Mouse (Mus musculus): Measurements from ENCODE around the gene Prkaca.

Prkaca gene

DNA sequence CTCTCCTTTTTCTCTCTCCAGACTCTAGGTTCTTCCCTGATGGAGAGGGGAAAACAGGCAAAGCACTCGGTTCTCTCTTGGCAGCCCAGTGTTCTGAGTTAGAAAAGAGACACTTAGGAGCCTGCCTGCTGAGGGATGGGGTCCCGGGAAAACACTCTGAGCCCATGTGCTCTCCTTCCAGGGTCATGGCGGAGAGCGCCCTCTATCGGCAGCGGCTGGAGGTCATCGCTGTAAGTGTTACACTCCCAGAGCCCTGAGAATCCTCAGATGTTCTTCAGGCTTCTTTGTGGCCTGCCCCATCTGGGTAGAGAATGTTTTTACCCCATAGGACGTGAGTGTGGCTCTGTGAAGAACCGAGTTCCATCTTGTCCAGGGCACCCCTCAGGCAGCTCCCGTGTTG is 51.4 kb downstream of the Prkaca start:
- no peak for ATAC-seq (ENCODE audit: insufficient number of reproducible peaks, low FRiP score, low TSS enrichment)

DNA sequence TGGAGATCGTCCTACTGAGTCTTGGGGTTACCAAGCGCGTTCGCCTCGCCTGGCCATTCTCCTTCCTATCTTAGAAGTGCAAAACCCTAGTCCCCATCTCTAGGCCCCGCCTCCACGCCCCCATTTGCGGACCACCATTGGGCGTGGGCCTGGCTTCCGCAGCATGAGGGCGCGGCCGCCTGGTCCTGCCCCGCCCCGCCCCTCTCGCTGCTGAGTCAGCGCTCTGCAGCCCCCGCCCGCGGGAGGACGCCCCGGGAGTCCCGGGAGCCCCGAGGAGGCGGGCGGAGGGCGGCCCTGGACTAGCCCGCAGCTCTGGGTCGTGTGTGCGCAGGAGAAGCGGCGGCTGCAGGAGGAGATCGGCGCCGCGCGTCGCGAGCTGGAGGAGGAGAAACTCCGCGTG is 53.1 kb downstream of the Prkaca start:
- no peak for ATAC-seq (ENCODE audit: insufficient number of reproducible peaks, low FRiP score, low TSS enrichment)

DNA sequence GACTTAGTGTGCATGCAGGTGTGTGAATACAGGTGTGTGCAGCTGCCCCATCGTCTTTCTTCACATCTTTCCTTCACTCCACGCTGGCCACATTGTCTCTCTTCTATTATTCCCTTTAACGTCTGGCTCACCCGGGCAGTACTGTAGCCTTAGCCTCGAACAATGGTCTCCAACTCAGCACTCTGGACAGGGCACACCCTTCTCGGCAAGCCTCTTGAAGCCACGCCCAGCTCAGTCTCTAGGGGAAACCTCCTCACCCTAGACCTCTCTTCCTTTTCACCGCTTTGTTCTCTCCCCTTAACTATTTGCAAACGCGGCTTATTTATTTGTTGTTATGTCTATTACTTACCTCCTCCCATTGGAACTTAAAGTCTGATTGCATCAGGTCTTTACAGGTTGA is 54.7 kb downstream of the Prkaca start:
- ATAC-seq (ENCODE audit: insufficient number of reproducible peaks, low FRiP score, low TSS enrichment) = no peak

DNA sequence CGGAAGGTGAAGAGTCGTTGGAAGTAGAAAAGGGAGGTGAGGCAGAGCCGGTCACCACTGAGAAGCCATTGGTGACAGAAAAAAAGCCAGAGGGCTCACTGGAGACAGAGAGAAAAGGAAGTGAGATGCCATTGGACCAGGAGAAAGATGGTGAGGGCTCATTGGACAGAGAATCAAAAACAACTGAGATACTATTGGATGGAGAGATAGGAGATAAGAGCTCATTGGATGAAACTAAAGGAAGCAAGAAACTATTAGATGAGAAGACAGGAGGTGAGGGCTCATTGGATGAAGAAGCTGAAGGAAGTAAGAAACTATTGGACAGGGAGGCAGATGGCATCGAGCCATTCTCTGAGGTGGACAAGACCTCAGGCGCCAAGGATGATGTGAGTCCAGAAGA is 56.5 kb downstream of the Prkaca start:
- ATAC-seq (ENCODE audit: insufficient number of reproducible peaks, low FRiP score, low TSS enrichment) = no peak

DNA sequence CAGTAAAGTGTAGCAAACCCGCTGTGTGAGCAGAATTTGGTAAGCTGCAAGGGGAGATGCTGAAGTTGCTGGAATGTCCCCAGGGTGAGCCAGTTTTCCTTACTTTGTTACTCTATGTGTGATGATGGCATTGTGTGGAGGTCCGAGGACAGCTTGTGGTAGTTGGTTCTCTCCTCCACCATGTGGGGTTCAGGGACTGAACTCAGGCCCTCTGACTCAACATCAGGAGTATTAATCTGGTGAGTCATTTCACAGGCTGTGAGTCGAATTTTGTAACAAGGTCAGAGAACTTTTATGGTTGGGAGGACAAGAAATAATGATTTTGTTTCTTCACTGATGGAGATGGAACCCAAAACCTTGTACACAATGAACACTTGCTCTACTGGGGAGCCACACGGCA is 60.0 kb downstream of the Prkaca start:
- no peak for ATAC-seq (ENCODE audit: insufficient number of reproducible peaks, low FRiP score, low TSS enrichment)

DNA sequence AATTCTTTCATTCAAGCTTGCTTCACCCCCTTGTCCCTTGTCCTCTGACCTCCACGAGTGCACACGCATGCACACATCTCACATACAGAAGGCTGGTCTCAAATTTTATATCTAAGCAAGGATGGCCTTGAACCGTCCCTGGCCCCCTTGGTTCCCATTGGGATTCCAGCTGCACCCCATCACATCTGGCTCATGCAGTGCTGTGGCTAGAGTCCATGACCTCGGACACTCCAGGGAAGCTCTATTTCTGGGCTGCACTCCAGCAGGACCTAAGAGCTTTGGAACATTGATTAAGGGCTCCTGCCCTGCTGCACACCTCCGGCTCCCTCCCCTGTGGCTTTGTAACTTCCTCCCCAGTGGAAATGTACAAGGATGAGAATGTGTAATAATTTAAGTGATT is 65.2 kb downstream of the Prkaca start:
- ATAC-seq (ENCODE audit: insufficient number of reproducible peaks, low FRiP score, low TSS enrichment) = no peak

DNA sequence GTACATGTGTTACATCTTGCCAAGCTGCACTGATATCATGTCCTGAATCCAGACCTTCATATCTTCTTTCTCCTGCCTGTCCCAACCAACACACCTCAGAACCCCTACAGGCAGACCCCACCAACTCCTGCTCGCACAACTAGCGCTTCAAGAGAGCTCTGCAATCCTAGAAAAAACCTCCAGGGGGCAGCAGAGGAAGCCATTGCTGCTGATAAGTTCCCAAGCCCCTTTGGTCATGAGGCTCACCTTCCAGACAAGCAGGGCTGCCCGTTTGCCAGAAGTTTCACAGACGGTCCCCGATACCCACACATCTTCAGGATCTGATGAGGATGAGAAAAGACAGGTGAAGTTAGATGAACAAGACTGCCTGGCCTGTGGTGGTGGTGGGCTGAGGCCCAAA is 66.3 kb downstream of the Prkaca start:
- peak; percentile 26; the same call in 1 of the 2 replicates for ATAC-seq (ENCODE audit: insufficient number of reproducible peaks, low FRiP score, low TSS enrichment)

DNA sequence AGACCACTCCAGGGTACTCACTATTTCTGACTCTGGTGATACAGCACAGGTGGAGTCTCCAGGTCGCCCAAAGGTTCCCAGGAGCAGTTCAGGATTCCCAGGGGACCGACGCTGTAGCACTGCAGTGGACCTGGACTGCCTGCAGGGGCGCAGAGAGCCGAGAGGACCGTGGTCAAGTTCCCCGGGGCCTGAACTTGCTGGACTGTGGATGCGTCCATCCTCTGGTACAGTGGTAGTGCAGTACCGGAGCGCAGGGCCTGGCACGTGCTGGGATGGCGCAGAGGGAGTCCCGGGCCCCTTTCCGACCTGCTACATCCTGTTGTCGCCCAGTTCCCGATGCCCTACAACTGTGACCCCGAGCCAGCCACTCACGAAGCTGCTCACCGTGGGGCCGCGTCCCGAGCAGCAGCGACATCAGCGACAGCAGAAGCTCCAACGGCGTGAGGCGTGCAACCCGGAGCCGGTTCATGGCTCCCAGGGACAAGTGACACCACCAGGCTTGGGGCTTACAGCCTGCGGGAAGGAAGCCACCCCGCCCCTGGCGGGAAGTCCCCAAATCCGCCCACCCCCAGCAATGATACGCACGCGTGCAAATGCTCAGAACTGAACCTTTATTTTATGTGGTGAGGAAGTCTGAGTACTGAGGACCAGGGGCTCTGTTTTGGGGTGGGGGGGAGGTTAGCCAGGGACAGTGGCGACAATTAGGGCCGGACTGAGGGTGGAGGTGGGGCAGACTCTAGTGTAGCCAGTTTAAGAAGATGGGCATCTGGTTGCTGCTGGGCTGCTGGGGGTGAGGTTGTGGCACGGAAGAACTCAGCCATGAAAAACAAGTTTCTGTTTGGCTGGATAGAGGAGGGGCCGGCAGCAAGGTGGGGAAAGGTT is 69.5 kb downstream of the Prkaca start, which contains the start of gene Il27ra:
Gene Il27ra (minus strand): TSS at position 524 of the 882 bp plus-strand sequence.
- ATAC-seq (ENCODE audit: insufficient number of reproducible peaks, low FRiP score, low TSS enrichment) = no peak

DNA sequence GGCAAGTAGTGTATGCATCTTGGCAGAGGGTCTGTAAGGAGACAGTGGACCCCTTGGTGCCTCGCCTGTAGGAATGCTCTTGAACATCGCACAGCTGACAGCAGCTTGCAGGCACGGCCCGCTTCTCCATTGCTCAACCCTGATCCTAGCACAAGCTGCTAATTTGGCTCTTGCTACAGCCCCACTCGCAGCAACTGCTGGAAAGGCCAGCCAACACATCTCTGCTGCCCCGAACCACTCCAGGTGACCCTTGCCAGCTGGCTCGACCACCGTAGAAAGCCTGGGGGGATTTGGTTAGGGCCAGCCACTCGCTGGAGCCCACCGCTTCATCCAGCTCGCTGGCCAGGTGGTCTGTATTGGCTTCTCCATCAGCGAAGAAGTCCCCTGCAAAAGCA is 70.2 kb downstream of the Prkaca start:
- ATAC-seq (ENCODE audit: insufficient number of reproducible peaks, low FRiP score, low TSS enrichment) = no peak

DNA sequence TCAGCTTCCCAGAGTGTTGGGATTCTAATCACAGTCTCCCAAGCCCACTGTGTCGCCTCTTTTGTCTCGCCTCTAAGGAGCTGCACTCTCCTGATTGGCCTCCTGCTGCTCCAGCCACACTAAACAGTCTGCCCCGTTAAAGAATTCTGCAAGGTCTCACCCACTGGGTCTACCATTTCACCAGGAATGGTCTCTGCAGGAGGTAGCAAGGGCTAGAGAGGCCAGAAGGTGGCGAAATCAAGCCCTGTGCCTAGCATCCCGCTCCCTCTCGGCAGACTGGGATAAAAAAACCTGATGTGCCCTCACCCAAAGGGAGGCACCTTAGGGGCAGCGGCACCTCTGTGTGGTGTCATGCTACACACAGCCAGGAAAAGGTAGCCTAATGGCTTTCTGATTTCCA is 71.3 kb downstream of the Prkaca start:
- ATAC-seq (ENCODE audit: insufficient number of reproducible peaks, low FRiP score, low TSS enrichment) = no peak

DNA sequence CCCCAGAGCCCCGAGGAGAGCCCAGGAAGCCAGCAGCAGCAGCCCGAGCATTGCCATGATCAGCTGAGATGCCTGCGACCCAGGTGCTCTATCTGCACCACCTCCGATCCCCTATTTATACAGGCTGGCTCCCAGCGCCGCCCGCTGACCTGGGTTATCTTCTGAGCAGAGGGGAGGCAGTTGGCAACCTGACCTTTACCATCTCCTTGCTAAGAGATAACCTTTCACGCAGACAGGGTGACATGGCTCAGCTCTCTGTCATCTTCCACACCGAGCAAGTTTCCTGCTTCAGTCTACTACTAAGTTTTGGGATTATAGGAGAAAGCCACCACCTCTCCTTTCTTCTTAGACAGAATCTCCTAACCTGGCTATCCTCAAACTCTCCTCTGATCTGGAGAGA is 72.1 kb downstream of the Prkaca start, which contains the start of gene Rln3:
Gene Rln3 (minus strand): TSS at position 101 of the 400 bp plus-strand sequence.
- no peak for ATAC-seq (ENCODE audit: insufficient number of reproducible peaks, low FRiP score, low TSS enrichment)
